Mouse (Mus musculus) hematopoietic stem cell, adult 5-6 weeks (primary cell): ENCODE results near the gene Myg1. TPM values are rescaled to one million over a fixed set of nuclear protein-coding genes. Genes with fewer than 3 reads are reported as not detected.

Experiments
- ATAC-seq, 2 experiments: fragments of 125-278 bp in 1 of 2; replicated peaks in 1 of 2; 2 replicates each; pipeline ENCODE4 v1.8.0; 2016 to 2017; ENCODE audit warnings: inconsistent platforms in 2 of 2, mild to moderate bottlenecking in 2 of 2, moderate number of reproducible peaks in 2 of 2, low read depth in 1 of 2, moderate TSS enrichment in 1 of 2; ENCODE audit not compliant: low FRiP score in 2 of 2, poor library complexity in 2 of 2, severe bottlenecking in 2 of 2, insufficient read depth in 1 of 2, low TSS enrichment in 1 of 2
- total RNA-seq: library from RNA; stranded (forward); fragments of 172-1452, 232-1000 nt; gene quantifications from 2 replicates; pipeline ENCODE4 v1.2.3, GENCODE M21; 2017

Myg1 gene
- 35.7 and 75.9 TPM in 2 replicates for total RNA-seq

- peak; percentile 95 to 97 for ATAC-seq
These were observed at the start of gene Myg1 for GRCm38 (mm10) chr15:102331610-102332015. TSS of gene Myg1 (plus strand) at chr15:102331709.

- ATAC-seq, result no peak
These were observed 48.8 kb upstream of the Myg1 start for GRCm38 (mm10) chr15:102282463-102283292.

GRCm38 (mm10) chr15:102283648-102284047 is 47.9 kb upstream of the Myg1 start:
- ATAC-seq, result no peak

DNA sequence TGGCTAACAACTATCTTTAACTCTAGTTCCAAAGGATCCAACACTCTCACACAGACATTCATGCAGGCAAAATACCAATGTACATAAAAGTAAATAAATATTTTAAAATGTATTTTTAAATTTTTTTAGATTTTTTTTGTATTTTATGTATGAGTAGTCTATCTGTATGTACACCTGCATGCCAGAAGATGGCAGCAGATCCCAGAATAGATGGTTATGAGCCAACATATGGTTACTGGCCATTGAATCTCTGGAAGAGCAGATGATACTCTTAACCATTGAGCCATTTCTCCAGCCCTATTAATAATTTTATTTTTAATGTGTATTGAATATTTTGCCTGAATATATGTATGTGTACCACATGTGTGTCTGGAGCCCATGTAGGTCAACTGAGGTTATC is 44.1 kb upstream of the Myg1 start:
- peak in 1 of 2 experiments; percentile 49; a peak in 1 of 4 replicates for ATAC-seq

GRCm38 (mm10) chr15:102295633-102296367 is 35.7 kb upstream of the Myg1 start, which contains the start of gene Espl1:
TSS of gene Espl1 (plus strand) at chr15:102296266.
- peak; percentile 100 for ATAC-seq

GRCm38 (mm10) chr15:102296368-102297006 is 35.0 kb upstream of the Myg1 start:
- ATAC-seq, result no peak

GRCm38 (mm10) chr15:102302542-102302941 is 29.0 kb upstream of the Myg1 start:
- ATAC-seq, result no peak

- ATAC-seq, result no peak
These were observed 22.8 kb upstream of the Myg1 start for GRCm38 (mm10) chr15:102308717-102309116.

- no peak for ATAC-seq
These were observed 21.2 kb upstream of the Myg1 start for GRCm38 (mm10) chr15:102310074-102310845.

- peak; percentile 57 to 63; a peak in 3 of 4 replicates for ATAC-seq
These were observed 20.0 kb upstream of the Myg1 start for GRCm38 (mm10) chr15:102311489-102311888.

- ATAC-seq, result no peak
These were observed 16.2 kb upstream of the Myg1 start for GRCm38 (mm10) chr15:102315292-102315691.

DNA sequence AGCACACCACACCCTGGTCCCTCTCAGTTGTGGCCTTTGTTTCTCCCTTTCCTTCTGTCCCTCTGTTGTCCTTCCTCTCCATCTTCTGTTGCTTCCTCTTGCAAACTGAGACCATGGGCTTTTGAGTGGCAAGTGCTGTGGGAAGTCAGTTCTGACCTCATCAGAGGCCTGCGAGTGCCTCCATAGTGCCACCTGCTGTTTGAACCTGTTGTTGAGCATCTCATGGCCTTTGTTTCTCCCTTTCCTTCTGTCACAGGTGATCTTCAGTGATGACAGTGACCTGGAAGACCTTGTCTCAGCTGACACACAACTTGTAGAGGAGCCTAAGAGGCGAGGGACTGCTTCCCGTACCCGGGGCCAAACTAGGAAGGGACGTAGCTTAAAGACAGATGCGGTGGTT is 15.2 kb upstream of the Myg1 start:
- peak; percentile 80 to 85 for ATAC-seq

- no peak for ATAC-seq
These were observed 6.6 kb upstream of the Myg1 start for GRCm38 (mm10) chr15:102324654-102325473.

DNA sequence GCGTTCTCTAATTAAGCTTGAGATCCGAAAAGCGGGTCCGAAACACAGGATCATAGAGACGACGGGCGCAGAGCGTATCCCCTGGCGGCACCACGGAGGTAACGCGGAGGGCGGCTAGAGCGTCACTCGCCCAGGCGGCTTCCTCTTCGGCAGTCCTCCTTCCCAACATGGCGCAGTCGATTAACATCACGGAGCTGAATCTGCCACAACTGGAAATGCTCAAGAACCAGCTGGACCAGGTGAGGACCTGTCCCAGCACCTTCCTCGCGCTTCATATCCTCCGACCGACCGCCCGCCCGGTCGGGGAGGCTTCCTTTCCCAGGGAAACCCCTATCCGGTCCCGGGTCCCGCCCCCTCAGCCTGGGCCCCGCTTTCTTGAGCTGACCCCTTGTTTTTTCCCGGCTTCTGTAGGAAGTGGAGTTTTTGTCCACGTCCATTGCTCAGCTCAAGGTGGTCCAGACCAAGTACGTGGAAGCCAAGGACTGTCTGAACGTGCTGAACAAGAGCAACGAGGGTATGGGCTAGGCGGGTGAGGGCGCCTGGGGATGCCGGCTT is 5.4 kb upstream of the Myg1 start, which contains the start of gene Pfdn5:
Gene Pfdn5, plus strand, starts transcription at position 95 of the 555 bp plus-strand sequence.
- peak; percentile 99 for ATAC-seq

GRCm38 (mm10) chr15:102326892-102327291 is 4.6 kb upstream of the Myg1 start:
- ATAC-seq, result no peak

GRCm38 (mm10) chr15:102335254-102335653 is 3.7 kb downstream of the Myg1 start:
- ATAC-seq, result no peak
